Mouse (Mus musculus) embryonic stem cell, embryonic (primary cell): Measurements from ENCODE around the gene Btbd19.

Experiments used
- CTCF ChIA-PET, 4 experiments: fragments of 300-600 bp in 2 of 4; fragments of 350-600 bp in 2 of 4; sonication (Branson Sonifier 250); formaldehyde crosslinking; loops; one replicate each; lab custom pipeline; 2022; ENCODE audit warnings: inconsistent platforms in 2 of 4; lab: Charles Lee
- POLR2A ChIA-PET, 4 experiments: fragments of 300-600 bp in 2 of 4; fragments of 350-600 bp in 2 of 4; sonication (Branson Sonifier 250); formaldehyde crosslinking; loops; one replicate each; lab custom pipeline; 2022; ENCODE audit warnings: antibody characterized with exemption in 4 of 4, inconsistent platforms in 1 of 4; lab: Charles Lee

Gene Btbd19

GRCm38 (mm10) chr4:117094626-117095361 is 30.7 kb downstream of the Btbd19 start:
- CTCF ChIA-PET: interaction anchor here in 3 of 4 experiments (0.7 to 2.1 kb wide), 5 partner anchors 26 to 107 kb away, joined by 3 to 16 read pairs (median 9); no protein-coding TSS in a partner anchor

GRCm38 (mm10) chr4:117090586-117090985 is 34.9 kb downstream of the Btbd19 start:
- ChIA-PET POLR2A (interaction anchor here (0.5 to 1.8 kb wide), 10 partner anchors 11 to 406 kb away, joined by 3 to 5 read pairs (median 4); no protein-coding TSS in a partner anchor), CTCF (interaction anchor here in 2 of 4 experiments (0.5 to 1.2 kb wide), 2 partner anchors 54 to 644 kb away, joined by 3 read pairs; no protein-coding TSS in a partner anchor)

More at GRCm38 (mm10) chr4:117094626-117095361, 30.7 kb downstream of the Btbd19 start:
- POLR2A ChIA-PET: interaction anchor here in 3 of 4 experiments (1.0 to 3.3 kb wide), 27 partner anchors 9 to 275 kb away, joined by 3 to 43 read pairs (median 6); partner anchors contain the start of genes Hectd3 (in 1 of the 3), Plk3 (in 1 of the 3), Rps8 (in 1 of the 3) and Urod (in 1 of the 3)

GRCm38 (mm10) chr4:117087948-117088640 is 37.4 kb downstream of the Btbd19 start:
- ChIA-PET CTCF (interaction anchor here in 1 of 4 experiments (0.6 kb wide), 1 partner anchor 152 kb away, joined by 7 read pairs; no protein-coding TSS in a partner anchor), POLR2A (interaction anchor here (0.6 to 2.3 kb wide), 7 partner anchors 8 to 33 kb away, joined by 3 to 7 read pairs (median 4); partner anchors contain the start of gene Ptch2 (in 1 of the 4))

GRCm38 (mm10) chr4:117071183-117071582 is 54.3 kb downstream of the Btbd19 start:
- ChIA-PET POLR2A (interaction anchor here in 1 of 4 experiments (1.0 to 1.8 kb wide), 3 partner anchors 8 to 78 kb away, joined by 3 to 5 read pairs (median 3); no protein-coding TSS in a partner anchor), CTCF (no interaction called here)

DNA sequence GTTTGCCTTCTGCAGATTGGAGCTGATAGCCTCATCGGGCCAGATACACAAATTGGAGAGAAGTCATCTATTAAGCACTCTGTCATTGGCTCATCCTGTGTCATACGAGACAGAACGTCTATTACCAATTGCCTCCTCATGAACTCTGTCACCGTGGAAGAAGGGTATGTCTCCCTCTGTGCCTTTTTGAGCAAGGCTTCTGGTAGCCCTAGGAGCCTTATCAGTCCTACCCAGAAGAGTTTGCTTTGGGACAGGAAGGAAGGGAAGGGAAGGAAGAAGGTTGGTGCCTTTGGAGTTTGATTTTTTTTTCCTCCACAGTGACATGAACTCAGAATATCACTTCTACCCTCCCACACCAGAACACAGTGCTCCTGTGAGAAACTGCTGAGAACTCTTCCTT is 54.9 kb downstream of the Btbd19 start:
- POLR2A ChIA-PET: interaction anchor here in 3 of 4 experiments (0.7 to 1.6 kb wide), 10 partner anchors 10 to 78 kb away, joined by 3 to 5 read pairs (median 3); no protein-coding TSS in a partner anchor
- CTCF ChIA-PET: no interaction called here

- ChIA-PET POLR2A (interaction anchor here in 3 of 4 experiments (0.7 to 1.6 kb wide), 9 partner anchors 11 to 72 kb away, joined by 3 to 5 read pairs (median 3); no protein-coding TSS in a partner anchor), CTCF (interaction anchor here (0.6 to 0.7 kb wide), 4 partner anchors 13 to 254 kb away, joined by 3 to 4 read pairs (median 4); partner anchors contain the start of gene Btbd19 (in 1 of the 4))
Measured at GRCm38 (mm10) chr4:117069647-117070046, 55.9 kb downstream of the Btbd19 start.
